Mouse (Mus musculus) brain, embryonic 14.5 days (tissue): ENCODE data around the gene Arl9. TPM values are rescaled to one million over a fixed set of nuclear protein-coding genes. Genes with fewer than 3 reads are reported as not detected.

Experiments
- DNase-seq: peaks from one replicate; pipeline ENCODE4 v3.0.0-alpha.2; 2011; ENCODE audit warnings: low read depth
- CTCF ChIP-seq: fragments of 200-500 bp; IDR thresholded peaks from 2 replicates; pipeline ENCODE4 v1.5.1; 2012; ENCODE audit warnings: inconsistent platforms, mild to moderate bottlenecking, moderate library complexity, borderline replicate concordance; ENCODE audit not compliant: insufficient read depth, insufficient read length; ENCODE audit errors: extremely low read depth
- POLR2A ChIP-seq: fragments of 200-500 bp; IDR thresholded peaks from 2 replicates; pipeline ENCODE4 v1.6.1; 2012; ENCODE audit warnings: mild to moderate bottlenecking, inconsistent platforms, borderline replicate concordance; ENCODE audit not compliant: poor library complexity, insufficient read depth, insufficient read length, severe bottlenecking; ENCODE audit errors: extremely low read depth
- polyA plus RNA-seq: library from polyadenylated mRNA; depleted of rRNA; stranded (reverse); fragments of >200 nt; gene quantifications from 2 replicates; pipeline ENCODE4 v1.2.3, GENCODE M21; 2012

Arl9 gene
- polyA plus RNA-seq, 1 experiment: 1.1 TPM

DNA sequence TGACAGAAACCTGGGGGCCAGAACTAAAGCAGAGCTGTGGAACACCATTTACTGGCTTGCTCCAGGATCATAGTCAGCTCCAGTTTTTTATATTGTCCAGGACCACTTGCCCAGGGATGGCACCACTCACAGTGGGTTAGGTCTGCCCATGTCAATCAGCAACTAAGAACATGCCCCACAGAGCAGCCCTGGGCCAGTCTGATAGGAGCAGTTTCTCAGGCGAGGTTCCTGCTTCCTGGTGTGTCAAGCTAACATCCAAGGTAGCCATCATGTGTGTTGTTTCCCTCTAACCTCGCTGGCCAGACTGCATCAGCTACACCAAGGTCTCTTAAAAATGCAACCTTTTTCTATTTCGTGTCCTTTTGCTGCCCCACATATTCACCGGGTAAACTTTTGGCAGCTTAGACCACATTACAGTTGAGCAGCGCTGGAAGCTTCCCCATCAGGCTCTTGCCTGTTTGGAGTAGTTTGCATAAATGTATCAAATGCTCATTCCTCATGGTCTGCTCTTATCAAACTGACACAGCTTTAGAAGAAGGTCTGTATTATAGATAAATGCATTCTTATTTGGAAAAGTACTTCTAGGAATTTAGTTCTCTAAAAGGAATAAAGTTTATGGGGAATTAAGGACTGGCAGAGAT is 10.6 kb upstream of the Arl9 start:
- no peak for DNase-seq
- TF ChIP-seq CTCF (no peak), POLR2A (no peak)

GRCm38 (mm10) chr5:76998416-76998815 is 5.4 kb upstream of the Arl9 start:
- DNase-seq: peak; percentile 89
- TF ChIP-seq CTCF (peak; percentile 61; the same call in 1 of the 2 replicates), POLR2A (no peak)

DNA sequence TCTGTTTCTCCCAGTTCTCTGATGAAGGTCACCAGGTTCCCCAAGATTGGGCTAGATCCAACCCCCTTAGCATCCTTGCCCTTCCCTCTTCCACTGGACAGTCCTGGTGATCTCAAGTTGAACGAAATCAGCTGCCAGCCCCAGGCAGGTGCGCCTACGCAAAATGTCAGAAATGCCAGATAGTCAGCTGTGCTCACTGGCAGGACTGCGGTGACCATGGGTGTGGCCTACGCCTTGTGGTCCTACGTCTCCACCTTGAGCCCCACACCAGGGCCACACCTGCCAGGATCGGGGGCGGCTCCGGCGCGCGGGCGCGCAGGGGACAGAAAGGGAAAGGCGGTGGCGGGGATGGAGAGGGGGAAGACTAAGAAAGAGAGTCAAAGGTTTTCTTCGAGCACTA is 2.7 kb upstream of the Arl9 start:
- no peak for TF ChIP-seq POLR2A
- TF ChIP-seq CTCF: no peak
- no peak for DNase-seq

DNA sequence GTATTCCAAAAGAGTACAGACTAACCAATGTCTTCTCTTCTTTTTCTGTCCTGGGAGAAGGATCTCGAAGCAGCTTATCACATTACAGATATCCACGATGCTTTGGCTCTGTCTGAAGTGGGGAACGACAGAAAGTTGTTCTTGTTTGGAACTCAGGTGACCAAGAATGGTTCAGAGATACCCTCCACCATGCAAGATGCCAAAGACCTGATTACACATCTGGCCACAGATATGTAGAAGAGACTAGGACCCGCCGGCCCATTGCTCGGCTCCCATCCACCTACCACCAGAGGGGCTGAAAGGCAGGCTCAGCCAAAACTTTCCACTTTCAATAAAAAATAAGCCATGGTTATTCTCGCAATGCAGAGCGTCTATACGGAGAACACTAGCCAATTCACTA is 6.5 kb downstream of the Arl9 start:
- DNase-seq: no peak
- TF ChIP-seq POLR2A (no peak), CTCF (no peak)

- TF ChIP-seq CTCF: no peak
- no peak for TF ChIP-seq POLR2A
- DNase-seq: no peak
These were observed 7.2 kb downstream of the Arl9 start for GRCm38 (mm10) chr5:77011082-77011481.

DNA sequence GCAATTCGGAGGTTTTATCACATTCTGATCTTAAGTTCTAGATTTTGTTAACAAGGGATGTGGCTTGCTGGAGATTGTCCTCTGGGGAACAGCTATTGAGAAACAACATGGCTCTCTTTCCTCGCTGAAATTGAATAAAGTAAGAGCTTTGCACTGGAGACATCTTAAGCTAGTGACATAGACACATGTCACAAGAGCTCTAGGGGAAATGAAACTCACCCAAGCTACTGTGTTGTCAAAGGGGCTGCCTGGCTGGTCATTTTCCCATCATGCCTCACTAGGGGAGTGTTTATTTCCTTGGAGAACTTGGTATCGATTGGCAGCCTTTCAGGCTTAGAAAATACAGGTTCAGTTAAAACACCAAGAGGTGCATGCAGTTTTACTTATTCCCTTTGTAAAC is 9.3 kb downstream of the Arl9 start:
- no peak for TF ChIP-seq CTCF
- TF ChIP-seq POLR2A: no peak
- DNase-seq: no peak

- peak; percentile 88 for DNase-seq
- no peak for TF ChIP-seq POLR2A
- TF ChIP-seq CTCF: no peak
These were observed 12.0 kb downstream of the Arl9 start, which contains the start of gene Thegl for GRCm38 (mm10) chr5:77015544-77016482. Thegl (plus strand) TSS chr5:77016023.

GRCm38 (mm10) chr5:77028034-77028433 is 24.2 kb downstream of the Arl9 start:
- TF ChIP-seq POLR2A (no peak), CTCF (no peak)

GRCm38 (mm10) chr5:77029735-77030134 is 25.9 kb downstream of the Arl9 start:
- TF ChIP-seq CTCF (peak; percentile 50; the same call in 1 of the 2 replicates), POLR2A (no peak)
- peak; percentile 51 for DNase-seq

More at GRCm38 (mm10) chr5:77028034-77028433, 24.2 kb downstream of the Arl9 start:
- DNase-seq: no peak

DNA sequence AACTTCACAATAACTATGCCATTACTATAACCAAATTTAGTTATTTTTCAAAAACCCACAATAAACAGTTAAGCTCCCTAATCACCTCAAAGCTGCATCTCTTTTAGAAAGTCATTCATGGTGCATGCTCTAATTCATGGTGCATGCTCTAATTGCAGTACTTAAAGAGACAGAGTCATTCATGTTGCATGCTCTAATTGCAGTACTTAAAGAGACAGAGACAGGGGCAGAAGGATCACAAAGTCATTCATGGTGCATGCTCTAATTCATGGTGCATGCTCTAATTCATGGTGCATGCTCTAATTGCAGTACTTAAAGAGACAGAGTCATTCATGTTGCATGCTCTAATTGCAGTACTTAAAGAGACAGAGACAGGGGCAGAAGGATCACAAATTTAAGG is 31.2 kb downstream of the Arl9 start:
- peak; percentile 36 for DNase-seq

DNA sequence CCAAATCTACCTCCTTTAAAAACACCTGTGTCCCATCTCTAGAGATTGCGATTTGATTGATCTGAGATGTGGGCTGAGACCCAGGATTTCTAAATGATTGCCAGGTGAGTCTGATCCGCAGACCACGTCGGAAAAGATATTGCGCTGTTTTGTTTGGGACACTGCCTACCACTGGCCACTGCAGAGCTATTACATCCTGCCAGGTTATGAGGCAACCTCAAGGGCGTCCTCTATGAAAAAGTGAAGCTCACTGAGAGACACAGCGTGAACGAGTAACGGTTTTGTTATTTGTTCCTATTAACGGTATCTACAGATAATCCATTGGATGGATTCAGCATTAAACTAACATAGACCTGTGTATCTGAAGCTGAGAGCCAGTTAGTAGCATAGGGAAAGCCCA is 34.6 kb downstream of the Arl9 start:
- no peak for TF ChIP-seq CTCF
- TF ChIP-seq POLR2A: no peak
- DNase-seq: no peak

GRCm38 (mm10) chr5:77039391-77039790 is 35.5 kb downstream of the Arl9 start:
- no peak for DNase-seq
- TF ChIP-seq CTCF (no peak), POLR2A (no peak)

GRCm38 (mm10) chr5:77044362-77044761 is 40.5 kb downstream of the Arl9 start:
- no peak for DNase-seq
- TF ChIP-seq POLR2A: no peak
- no peak for TF ChIP-seq CTCF
